Mouse (Mus musculus): ENCODE measurements around the gene Atp2c1. TPM values are rescaled to one million over a fixed set of nuclear protein-coding genes. Genes with fewer than 3 reads are reported as not detected.

Atp2c1 gene
- polyA plus RNA-seq, 1 experiment from 2014 or later, result 45.9 TPM

- DNase-seq (ENCODE audit: low spot score), result no peak
- 76% methylated on average over 5 of the region's 5 CpGs for WGBS
- Histone ChIP-seq H3K36me3 (ENCODE audit: control insufficient read depth, insufficient read depth, low read length) (no peaks in the 10 kb centered on the region), H3K4me3 (ENCODE audit: low read depth, low read length) (no peak overlapping the region), H3K27me3 (replicated peaks; ENCODE audit: control insufficient read depth, insufficient read depth, low read length) (no peaks in the 10 kb centered on the region), H3K4me1 (replicated peaks; ENCODE audit: control insufficient read depth, insufficient read depth, low read length) (no peaks in the 10 kb centered on the region), H3K9ac (ENCODE audit: low read depth, low read length) (no peak overlapping the region), H3K9me3 (ENCODE audit: control insufficient read depth, low read length) (no peaks in the 10 kb centered on the region), H3K4me2 (no peak overlapping the region), H3K27ac (ENCODE audit: low read depth, low read length) (no peak overlapping the region)
- ATAC-seq (replicated peaks; ENCODE audit: low FRiP score), result no peak
These were observed 163.4 kb downstream of the Atp2c1 start for GRCm38 (mm10) chr9:105363520-105364231.

- Histone ChIP-seq H3K4me1 (replicated peaks; ENCODE audit: control insufficient read depth, insufficient read depth, low read length) (no peaks in the 10 kb centered on the region), H3K9me3 (ENCODE audit: control insufficient read depth, low read length) (no peaks in the 10 kb centered on the region), H3K9ac (ENCODE audit: low read depth, low read length) (no peak overlapping the region), H3K4me2 (no peak overlapping the region), H3K36me3 (ENCODE audit: control insufficient read depth, insufficient read depth, low read length) (no peaks in the 10 kb centered on the region), H3K4me3 (ENCODE audit: low read depth, low read length) (no peak overlapping the region), H3K27ac (ENCODE audit: low read depth, low read length) (no peak overlapping the region), H3K27me3 (replicated peaks; ENCODE audit: control insufficient read depth, insufficient read depth, low read length) (no peaks in the 10 kb centered on the region)
- ATAC-seq (replicated peaks; ENCODE audit: low FRiP score) (no peak), DNase-seq (ENCODE audit: low spot score) (no peak)
- WGBS, result 81% methylated on average over 2 of the region's 2 CpGs
These were observed 164.9 kb downstream of the Atp2c1 start for GRCm38 (mm10) chr9:105362181-105362580.

Other genes with a start within 250 kb of the Atp2c1 start
- 10.8 and 11.4 TPM in 2 replicates for gene Aste1, start 131.9 kb downstream of the Atp2c1 start, polyA plus RNA-seq (2014; fragmentation: Nextera tagmentation; extraction: Ambion mirVana)
- 0.13 and 0.29 TPM in 2 replicates for gene Nek11, start 131.8 kb downstream of the Atp2c1 start, polyA plus RNA-seq (2014; fragmentation: Nextera tagmentation; extraction: Ambion mirVana)
- 19.5 TPM in 2 replicates for gene Pik3r4, start 115.7 kb upstream of the Atp2c1 start, polyA plus RNA-seq (2014; fragmentation: Nextera tagmentation; extraction: Ambion mirVana)

All from liver, embryonic 11.5 days (tissue).